Mouse (Mus musculus) erythroid progenitor cell, adult 5-6 weeks (primary cell): ENCODE measurements at regions not wholly inside any gene's neighbourhood (a gene's known extent, or its start where the extent isn't known, plus 50 kb on each side); places are given as distances from the start of the nearest gene placed in this dataset.

Experiments
- ATAC-seq: replicated peaks from 2 replicates; pipeline ENCODE4 v1.8.0; 2016; ENCODE audit warnings: moderate number of reproducible peaks, mild to moderate bottlenecking, moderate TSS enrichment, inconsistent platforms; ENCODE audit not compliant: poor library complexity, low FRiP score, severe bottlenecking

- no peak for ATAC-seq
These were observed 223.6 kb upstream of the Egfl6 start for GRCm38 (mm10) chrX:166809165-166809564.

DNA sequence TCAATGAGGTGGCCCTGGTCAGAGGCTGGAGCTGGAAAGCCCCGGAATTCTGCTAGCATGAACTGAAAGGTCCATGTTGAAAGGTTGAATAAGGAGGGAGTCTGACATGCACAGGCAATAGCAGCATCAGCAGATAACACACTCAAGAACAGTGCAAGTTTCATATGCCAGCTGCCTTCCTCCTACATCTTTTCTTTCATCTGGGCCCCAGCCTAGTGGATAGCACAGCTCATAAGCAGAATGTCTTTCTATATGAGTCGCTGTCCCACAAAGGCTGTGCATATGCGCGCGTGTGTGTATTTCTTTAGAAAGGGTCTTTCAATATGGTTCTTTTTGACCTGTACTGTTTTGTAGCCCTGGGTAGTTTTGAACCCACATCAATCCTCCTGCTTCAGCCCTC lies 222.7 kb upstream of the Egfl6 start:
- no peak for ATAC-seq

- ATAC-seq: no peak
These were observed 220.4 kb upstream of the Egfl6 start for GRCm38 (mm10) chrX:166805957-166806356.

DNA sequence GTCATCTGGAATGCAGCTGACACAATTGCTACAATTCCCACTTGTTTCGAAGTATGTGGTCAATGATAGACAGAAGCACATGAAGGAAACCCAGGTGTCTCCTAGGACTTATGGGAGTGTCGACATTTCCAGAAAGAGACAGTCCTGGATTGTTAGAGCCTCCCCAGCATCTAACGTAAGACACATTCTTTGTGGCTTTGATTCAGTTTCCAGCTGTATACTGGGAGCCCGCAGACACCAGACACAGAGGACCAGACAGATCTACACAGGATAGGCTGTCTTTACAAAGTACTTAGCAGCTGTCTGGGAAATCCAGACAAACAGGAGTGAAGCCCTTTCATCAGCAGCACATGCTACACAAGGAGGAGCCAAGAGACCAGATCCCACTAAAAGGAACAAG lies 220.0 kb upstream of the Egfl6 start:
- no peak for ATAC-seq

DNA sequence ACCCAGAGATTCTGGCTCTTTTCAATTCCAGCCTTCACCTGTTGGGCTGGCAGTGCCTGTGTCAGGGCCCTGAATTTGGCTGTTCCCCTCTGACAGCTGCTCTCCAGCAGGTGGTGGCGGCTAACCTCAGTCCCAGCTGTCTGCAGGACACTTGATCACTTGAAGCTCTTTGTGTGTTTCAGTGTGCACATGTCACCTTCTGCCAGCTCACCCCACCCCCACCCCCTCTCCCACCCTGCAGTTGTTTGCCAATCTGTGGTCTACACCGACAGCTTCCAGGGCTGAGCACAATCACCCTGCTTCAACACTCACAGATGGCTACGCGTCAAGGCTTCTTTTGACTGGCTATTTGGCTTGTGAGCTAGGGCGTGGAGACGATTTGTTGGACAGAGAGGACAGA lies 217.7 kb upstream of the Egfl6 start:
- ATAC-seq: no peak

DNA sequence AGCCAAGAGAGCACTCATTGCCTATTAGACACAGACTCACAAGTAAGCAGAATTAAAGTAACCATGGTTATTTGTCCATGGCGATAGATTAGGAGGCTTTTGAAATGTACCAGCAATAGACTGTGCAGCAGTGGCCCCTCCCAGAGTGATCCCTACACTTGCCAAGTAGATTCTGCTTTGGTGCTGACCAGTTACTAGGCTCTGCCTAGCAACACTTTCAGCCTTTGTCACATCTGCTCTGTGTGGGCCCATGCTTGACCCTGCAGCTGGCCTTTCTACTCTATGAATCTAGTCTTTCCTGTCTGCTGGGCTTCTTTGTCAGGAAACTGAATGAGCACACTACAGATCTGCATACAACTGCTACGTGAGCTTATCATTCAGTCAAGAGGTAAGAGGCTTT lies 215.5 kb upstream of the Egfl6 start:
- no peak for ATAC-seq

GRCm38 (mm10) chrX:166795651-166796050 lies 210.1 kb upstream of the Egfl6 start:
- ATAC-seq: no peak

DNA sequence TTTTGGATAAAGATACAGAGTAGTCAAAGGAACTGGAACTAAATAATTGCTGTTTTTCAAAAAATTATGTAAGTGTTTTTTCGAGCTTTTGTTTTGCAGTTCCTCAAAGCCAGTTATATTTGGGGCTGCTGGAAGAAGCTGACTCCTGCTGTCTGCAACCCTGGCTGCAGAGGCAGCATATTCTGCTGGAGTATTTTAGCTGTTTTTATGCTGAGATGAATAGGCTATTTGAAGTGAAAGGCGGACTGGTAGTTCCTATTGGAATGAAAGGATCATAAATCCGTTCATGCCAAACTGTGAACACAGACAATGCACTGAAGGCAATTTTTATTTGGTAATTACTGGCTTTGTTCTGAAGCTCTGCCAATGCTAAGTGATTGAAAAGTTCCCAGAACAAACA lies 203.5 kb upstream of the Egfl6 start:
- no peak for ATAC-seq

GRCm38 (mm10) chrX:166787137-166787536 lies 201.6 kb upstream of the Egfl6 start:
- peak; percentile 60; the same call in 1 of the 2 replicates for ATAC-seq

- ATAC-seq: no peak
These were observed 200.1 kb upstream of the Egfl6 start for GRCm38 (mm10) chrX:166785615-166786014.

DNA sequence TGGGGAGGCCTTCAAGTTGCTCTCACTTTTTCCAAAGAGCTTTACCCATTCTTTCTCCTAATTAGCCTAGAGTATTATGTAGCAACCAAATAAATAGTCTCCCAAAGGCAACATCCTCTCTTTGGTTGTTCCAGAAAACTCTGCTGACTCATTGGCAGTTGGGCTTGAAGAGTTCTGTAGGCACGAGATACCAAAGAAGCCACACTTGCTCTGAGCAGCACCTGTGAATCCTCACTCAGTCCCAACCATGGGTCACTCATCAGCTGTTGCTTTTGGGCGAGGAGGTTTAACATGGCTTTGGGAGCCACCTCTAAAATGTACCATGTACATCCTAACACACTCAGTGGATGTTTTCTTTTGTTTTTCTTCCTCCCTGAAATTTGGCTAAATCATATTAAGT lies 197.9 kb upstream of the Egfl6 start:
- ATAC-seq: peak; percentile 71

DNA sequence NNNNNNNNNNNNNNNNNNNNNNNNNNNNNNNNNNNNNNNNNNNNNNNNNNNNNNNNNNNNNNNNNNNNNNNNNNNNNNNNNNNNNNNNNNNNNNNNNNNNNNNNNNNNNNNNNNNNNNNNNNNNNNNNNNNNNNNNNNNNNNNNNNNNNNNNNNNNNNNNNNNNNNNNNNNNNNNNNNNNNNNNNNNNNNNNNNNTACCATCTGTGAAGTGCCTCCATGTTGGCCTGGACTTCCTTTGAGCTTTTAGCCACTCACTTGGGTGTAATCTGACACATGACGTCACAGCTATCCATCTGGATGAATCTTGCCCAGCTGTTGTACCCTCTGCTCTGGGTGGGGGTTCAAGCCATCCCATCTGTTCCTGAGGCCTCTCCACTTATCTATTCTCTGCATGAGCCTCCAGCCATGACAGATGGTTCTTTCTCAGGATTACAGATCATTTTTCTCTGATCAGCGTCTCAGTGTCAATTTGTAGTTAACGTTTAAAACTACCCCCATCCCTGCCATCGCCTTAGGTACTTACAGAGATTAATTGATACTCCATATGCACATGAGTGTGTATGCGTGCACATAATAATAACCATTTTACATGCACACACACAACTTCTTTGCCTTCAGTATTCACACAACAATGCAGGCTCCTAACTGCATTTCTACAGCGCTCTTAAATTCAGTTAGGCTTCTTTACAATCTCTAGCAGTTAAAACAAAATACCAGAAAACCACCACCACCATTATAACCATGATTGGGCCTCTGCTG lies 194.0 kb upstream of the Egfl6 start:
- no peak for ATAC-seq

- no peak for ATAC-seq
These were observed 187.9 kb upstream of the Egfl6 start for GRCm38 (mm10) chrX:166773408-166773854.

DNA sequence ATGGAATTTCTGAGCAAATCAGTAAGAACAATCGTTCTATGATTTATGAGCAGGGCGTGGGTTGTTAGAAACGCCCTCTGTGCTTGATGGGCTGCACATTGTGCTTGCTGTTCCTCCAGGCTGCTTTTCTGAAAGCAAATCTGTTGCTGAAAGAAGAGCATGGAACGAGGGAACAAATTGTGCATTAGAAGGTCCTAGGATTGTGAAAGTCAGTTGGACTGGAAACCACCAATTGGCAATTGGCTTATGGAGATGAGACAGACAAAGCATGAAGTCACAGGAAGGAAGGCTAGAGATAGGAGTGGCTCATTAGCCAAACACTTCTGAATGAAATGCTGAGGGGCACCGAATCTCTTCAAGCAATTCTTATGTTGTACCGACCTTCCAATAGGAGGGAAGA lies 181.5 kb upstream of the Egfl6 start:
- no peak for ATAC-seq

- no peak for ATAC-seq
These were observed 180.1 kb upstream of the Egfl6 start for GRCm38 (mm10) chrX:166765647-166766046.

DNA sequence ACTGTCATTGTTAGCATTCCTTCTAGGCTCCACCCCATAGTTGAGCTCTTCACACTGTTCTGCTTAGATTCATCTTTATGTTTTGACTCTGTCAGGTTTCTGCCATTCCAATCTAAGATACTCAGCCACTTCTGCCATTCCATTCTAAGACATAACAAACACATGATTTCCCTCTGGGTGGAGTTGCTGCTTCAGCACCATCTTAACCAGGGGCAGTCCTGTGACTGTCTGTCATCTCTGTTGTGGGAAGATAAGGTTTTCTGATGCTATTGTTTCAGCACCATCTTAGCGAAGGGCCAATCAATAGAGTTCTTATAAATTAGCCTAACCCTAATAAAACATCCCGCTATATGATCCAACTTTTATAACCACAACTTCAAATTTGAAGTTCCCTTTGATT lies 176.6 kb upstream of the Egfl6 start:
- ATAC-seq: no peak

GRCm38 (mm10) chrX:166757152-166757551 lies 171.6 kb upstream of the Egfl6 start:
- no peak for ATAC-seq

- ATAC-seq: no peak
These were observed 169.6 kb upstream of the Egfl6 start for GRCm38 (mm10) chrX:166754967-166755654.

- ATAC-seq: no peak
These were observed 163.6 kb upstream of the Egfl6 start for GRCm38 (mm10) chrX:166749055-166749679.

DNA sequence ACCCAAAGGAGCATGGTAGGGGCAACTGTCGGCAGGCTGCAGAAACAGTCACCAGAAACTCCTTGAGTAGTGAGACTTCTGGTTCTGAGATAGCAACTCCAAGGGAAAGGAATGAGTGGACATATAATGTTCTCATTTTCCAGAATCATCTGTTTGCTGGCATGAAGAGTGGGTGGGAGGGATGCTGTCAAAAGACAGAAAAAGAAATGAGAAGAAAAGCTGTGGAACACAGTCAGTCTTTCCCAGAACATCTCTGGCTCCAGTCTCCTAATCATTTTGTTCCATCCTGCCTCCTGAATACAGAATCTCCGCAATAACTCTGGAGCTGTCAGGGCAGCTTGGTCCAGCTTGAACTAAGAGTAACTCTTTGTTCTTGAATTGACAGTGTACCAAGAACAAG lies 145.8 kb upstream of the Egfl6 start:
- ATAC-seq: no peak

DNA sequence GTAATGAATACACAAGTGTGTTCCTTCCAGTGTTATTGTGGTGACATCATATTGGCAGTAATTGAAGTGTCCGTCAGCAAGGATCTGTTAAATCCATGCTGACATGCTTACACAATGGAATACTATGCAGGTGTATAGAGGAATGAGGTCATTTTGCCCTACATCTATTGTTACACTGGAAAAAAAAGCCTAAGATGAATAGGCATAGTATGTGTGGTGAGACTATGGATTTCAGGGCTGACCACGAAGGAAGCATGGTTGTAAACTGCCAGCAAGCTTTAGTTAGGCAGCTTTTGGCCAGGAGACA lies 143.1 kb upstream of the Egfl6 start:
- no peak for ATAC-seq
